Mouse (Mus musculus) heart, embryonic 10.5 days (tissue): Measurements from ENCODE around the gene Stbd1. TPM values are rescaled to one million over a fixed set of nuclear protein-coding genes. Genes with fewer than 3 reads are reported as not detected.

Source experiments
- DNase-seq: peaks from one replicate; pipeline ENCODE4 v3.0.0-alpha.2; 2017; ENCODE audit warnings: low spot score
- H3K27ac ChIP-seq: fragments of 300-500 bp; sonication (generic); 2 replicates; pipeline ENCODE4 v1.5.1; 2016; ENCODE audit warnings: mild to moderate bottlenecking
- H3K27me3 ChIP-seq: fragments of 300-500 bp; sonication (generic); 2 replicates; pipeline ENCODE4 v1.6.1; 2016; ENCODE audit warnings: mild to moderate bottlenecking; ENCODE audit not compliant: poor library complexity, insufficient read depth, severe bottlenecking
- H3K36me3 ChIP-seq: fragments of 300-500 bp; sonication (generic); 2 replicates; pipeline ENCODE4 v1.6.1; 2016; ENCODE audit warnings: mild to moderate bottlenecking, moderate library complexity
- H3K4me1 ChIP-seq: fragments of 300-500 bp; sonication (generic); 2 replicates; pipeline ENCODE4 v1.6.1; 2016; ENCODE audit warnings: mild to moderate bottlenecking
- H3K4me3 ChIP-seq: fragments of 300-500 bp; sonication (generic); 2 replicates; pipeline ENCODE4 v1.5.1; 2016; ENCODE audit warnings: mild to moderate bottlenecking, moderate library complexity
- H3K9me3 ChIP-seq: fragments of 300-500 bp; sonication (generic); 2 replicates; pipeline ENCODE4 v1.6.1; 2016; ENCODE audit warnings: mild to moderate bottlenecking, moderate library complexity
- WGBS: fragments of 180-500 bp; shearing (Covaris S2); methylation state at CpG from one replicate; pipeline ENCODE4 v1.1.7; 2016; 5-methylcytosine and 5-hydroxymethylcytosine counted together
- polyA plus RNA-seq: library from polyadenylated mRNA; unstranded; fragments of >200 nt; fragmentation: Nextera tagmentation; extraction: Ambion mirVana; gene quantifications from 2 replicates; pipeline ENCODE4 v1.2.1, GENCODE M21; 2016

Gene Stbd1
- polyA plus RNA-seq, 1 experiment from 2014 or later = 45.2 TPM

DNA sequence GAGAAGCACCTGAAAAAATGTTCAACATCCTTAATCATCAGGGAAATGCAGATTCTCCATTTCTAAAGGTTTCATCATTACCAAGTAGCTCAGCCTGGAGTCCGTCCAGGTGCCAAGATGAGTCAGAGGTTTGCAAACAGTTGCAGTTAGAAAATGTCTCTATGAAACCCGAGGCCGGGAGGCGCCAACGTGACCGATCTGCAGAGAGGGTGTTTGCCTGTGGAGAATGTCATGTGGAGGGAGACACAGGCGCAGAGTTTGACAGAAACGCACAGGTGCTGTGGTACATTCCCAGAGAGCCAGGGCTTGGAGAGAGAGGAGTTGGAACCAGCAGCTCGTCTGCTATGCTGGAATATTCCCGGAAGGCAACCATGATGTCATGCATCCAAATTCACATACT lies 3.8 kb upstream of the Stbd1 start:
- 80% methylated on average over 10 of the region's 10 CpGs for WGBS
- H3K4me3 ChIP-seq = no peak overlapping the region
- no peaks in the 10 kb centered on the region for H3K9me3 ChIP-seq
- H3K4me1 ChIP-seq = peaks cover 7% of the 10 kb centered on the region; the same call in 1 of the 2 replicates
- peaks cover 9% of the 10 kb centered on the region; the same call in 1 of the 2 replicates for H3K27me3 ChIP-seq
- no peaks in the 10 kb centered on the region for H3K36me3 ChIP-seq
- no peak overlapping the region for H3K27ac ChIP-seq
- DNase-seq = no peak

DNA sequence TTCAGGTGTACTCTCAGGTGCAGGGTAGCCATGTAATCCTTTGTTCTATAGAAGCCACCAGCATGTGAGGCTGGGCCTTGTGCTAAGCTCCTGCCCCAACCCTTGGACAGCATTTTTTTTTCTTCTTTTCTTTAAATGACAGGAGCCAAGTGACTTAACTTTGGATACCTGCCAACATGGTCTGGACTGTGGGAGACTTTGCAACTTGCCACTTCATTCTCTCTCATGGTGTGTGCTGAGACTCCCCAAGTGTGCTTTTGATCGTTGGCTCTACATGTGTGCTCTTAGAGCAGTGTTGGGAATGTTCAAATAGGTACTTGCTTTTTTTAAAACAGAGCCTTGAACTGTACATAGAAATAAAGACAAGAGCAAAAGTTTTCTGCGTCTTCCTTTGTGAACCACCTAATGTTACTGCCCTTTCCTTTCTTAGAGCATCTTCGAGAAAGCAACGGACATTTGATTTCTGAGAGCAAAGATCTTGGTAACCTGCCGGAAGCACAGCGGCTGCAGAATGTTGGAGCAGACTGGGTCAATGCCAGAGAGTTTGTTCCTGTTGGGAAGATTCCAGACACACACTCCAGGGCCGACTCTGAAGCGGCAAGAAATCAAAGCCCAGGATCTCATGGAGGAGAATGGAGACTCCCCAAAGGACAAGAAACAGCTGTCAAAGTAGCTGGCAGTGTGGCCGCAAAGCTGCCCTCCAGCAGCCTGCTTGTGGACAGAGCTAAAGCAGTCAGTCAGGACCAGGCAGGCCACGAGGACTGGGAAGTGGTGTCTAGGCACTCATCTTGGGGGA lies 1.8 kb downstream of the Stbd1 start:
- H3K9me3 ChIP-seq = no peaks in the 10 kb centered on the region
- no peak overlapping the region; the same call in 1 of the 2 replicates for H3K27ac ChIP-seq
- no peak for DNase-seq
- peaks cover 19% of the 10 kb centered on the region; the same call in 1 of the 2 replicates for H3K4me1 ChIP-seq
- H3K4me3 ChIP-seq = peak overlapping the region; percentile 76
- H3K27me3 ChIP-seq = peaks cover 9% of the 10 kb centered on the region; the same call in 1 of the 2 replicates
- H3K36me3 ChIP-seq = peaks cover 16% of the 10 kb centered on the region
- 72% methylated on average over 10 of the region's 10 CpGs for WGBS

DNA sequence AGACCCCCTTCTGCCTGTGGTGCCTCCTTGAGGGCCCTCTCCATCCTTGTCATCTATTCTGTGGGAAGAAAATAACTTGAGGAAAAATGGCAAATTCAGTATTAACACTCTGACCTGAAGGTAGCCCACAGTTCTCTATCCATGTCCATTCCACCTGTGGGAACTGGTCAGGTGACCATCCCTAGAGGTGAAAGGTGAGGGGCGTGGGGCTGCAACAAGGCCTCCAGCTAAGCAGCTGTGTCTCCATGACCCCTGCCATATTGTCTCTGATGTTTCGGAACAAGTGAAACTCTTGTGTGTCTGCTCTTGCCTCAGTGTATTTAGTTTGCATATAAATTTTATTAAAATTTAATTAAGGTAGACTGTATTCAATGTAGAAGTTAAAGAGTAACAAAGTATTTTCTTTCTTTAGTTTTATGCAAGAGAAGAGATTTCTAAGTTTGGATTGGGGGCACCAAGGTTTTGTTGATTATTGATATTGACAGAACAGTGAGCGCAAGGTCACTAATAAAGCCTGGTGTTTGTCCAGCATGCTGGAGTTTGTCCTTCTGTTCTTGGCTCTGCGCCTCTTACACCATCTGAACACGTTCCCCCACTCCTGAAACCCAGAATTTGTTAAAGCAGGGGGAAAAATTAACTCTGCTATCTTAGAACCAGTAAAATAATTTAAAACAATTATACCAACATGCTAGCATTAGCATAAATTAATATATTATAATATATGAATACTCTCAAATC lies 4.8 kb downstream of the Stbd1 start:
- WGBS = 84% methylated on average over 5 of the region's 5 CpGs
- Histone ChIP-seq H3K27me3 (no peaks in the 10 kb centered on the region), H3K4me1 (peaks cover 19% of the 10 kb centered on the region; the same call in 1 of the 2 replicates), H3K27ac (no peak overlapping the region), H3K4me3 (no peak overlapping the region), H3K9me3 (no peaks in the 10 kb centered on the region), H3K36me3 (peaks cover 16% of the 10 kb centered on the region)
- DNase-seq = no peak

DNA sequence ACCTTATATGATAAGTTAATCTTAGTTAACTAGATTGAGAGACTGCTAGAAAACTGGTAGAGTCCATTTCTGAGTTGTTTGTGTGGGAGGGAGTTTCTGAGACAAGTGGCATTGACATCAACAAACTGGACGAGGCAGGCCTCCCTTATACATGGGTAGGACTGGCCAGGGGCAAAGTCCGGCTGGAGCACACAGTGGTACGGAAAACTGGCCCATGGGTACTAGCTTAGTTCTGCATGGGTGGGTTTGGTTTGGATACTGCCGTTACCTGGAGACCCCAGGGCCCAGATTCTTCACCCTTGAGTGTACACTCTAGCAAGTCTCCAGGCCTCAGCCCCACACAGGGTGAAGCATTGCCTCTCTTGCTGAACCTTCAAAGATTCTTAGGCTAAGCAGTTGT lies 9.9 kb downstream of the Stbd1 start:
- no peak for DNase-seq
- WGBS = 88% methylated on average over 4 of the region's 4 CpGs
- no peak overlapping the region for H3K27ac ChIP-seq
- no peaks in the 10 kb centered on the region for H3K27me3 ChIP-seq
- H3K4me3 ChIP-seq = no peak overlapping the region
- no peaks in the 10 kb centered on the region for H3K36me3 ChIP-seq
- no peaks in the 10 kb centered on the region for H3K9me3 ChIP-seq
- no peaks in the 10 kb centered on the region for H3K4me1 ChIP-seq

DNA sequence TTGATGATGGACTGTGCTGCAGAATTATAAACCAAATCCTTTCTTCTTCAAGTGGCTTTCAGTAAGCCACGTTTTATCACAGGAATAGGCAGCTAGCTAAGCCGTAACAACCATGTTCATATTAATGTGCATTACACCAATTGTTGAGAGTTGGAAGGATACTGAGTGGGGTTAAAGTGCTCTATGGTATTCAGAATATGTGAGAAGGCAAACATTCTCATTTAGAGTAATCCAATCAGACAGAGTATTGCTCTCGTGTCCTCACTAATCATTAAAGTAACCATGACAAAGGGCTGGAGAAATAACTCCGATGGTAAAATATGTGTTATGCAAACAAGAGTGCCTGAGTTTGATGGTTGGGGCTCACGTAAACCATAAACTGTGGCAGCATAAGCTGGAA lies 19.0 kb downstream of the Stbd1 start:
- 89% methylated on average over 5 of the region's 5 CpGs for WGBS
- DNase-seq = no peak
- no peak overlapping the region for H3K4me3 ChIP-seq
- H3K27me3 ChIP-seq = no peaks in the 10 kb centered on the region
- H3K9me3 ChIP-seq = no peaks in the 10 kb centered on the region
- no peaks in the 10 kb centered on the region for H3K4me1 ChIP-seq
- no peaks in the 10 kb centered on the region for H3K36me3 ChIP-seq
- H3K27ac ChIP-seq = no peak overlapping the region

DNA sequence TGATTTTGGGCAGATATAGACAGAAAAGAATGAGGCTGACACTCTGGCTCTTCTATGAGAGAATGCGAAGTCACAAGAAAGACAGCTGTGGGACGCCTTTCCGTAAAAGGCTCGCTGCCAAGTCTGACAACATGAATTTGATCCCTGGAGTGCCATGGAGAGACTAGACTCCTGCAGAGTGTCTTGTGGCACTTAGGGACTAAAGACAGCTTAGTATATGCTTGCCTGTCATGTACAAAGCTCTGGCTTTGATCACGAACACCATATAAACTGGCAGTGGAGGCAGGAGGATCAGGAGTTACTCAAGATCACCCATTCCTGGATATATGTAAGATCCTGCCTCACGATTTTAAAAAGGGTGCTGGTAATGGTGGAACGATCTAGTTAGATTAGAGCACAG lies 25.1 kb downstream of the Stbd1 start:
- peak overlapping the region; percentile 78 for H3K27ac ChIP-seq
- H3K9me3 ChIP-seq = no peaks in the 10 kb centered on the region
- H3K36me3 ChIP-seq = no peaks in the 10 kb centered on the region
- no peak overlapping the region for H3K4me3 ChIP-seq
- H3K4me1 ChIP-seq = peaks cover 10% of the 10 kb centered on the region; the same call in 1 of the 2 replicates
- DNase-seq = peak; percentile 88
- 36% methylated on average over 7 of the region's 7 CpGs for whole genome bisulfite sequencing
- H3K27me3 ChIP-seq = no peaks in the 10 kb centered on the region

DNA sequence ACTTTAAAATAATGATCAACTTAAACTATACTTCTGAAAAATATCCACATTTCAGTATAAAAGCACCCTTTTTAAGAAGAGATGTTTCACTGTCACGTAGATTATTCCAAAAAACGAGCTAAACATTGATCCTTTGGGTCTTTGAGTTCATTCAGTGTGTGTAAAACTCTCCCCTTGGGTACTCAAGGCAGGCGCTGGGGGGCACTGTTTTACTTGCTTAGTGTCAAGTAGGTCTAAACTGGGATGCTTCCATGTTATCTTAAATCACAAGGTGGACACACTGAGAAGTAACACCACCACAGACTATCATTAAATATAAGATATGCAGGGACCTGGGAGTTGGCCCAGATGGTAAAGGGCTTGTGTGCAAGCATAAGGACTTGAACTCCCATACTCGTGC lies 30.7 kb downstream of the Stbd1 start:
- 50% methylated on average over 4 of the region's 4 CpGs for WGBS
- Histone ChIP-seq H3K4me3 (no peak overlapping the region), H3K9me3 (no peaks in the 10 kb centered on the region), H3K27me3 (no peaks in the 10 kb centered on the region), H3K4me1 (peaks cover 6% of the 10 kb centered on the region; the same call in 1 of the 2 replicates), H3K36me3 (no peaks in the 10 kb centered on the region), H3K27ac (no peak overlapping the region)
- DNase-seq = no peak

DNA sequence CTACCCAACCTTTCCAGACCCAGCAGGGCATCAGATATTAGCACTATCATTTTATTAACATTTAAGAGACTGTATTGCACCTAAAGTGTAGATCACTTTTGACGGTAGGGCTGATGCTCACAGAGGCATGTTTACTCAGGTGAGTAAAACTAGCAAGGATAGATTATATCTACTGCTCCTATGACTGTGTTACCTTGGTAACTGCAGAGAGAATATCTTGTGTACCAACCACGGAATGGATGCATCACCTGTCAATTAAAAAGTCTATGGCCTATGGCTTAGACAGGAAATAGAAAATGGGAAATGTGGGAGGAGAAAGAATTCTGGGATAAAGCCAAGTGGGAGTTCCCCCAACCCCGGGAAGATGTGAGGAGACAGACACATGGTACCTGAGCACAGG lies 32.1 kb downstream of the Stbd1 start:
- Histone ChIP-seq H3K4me1 (no peaks in the 10 kb centered on the region), H3K27me3 (no peaks in the 10 kb centered on the region), H3K4me3 (no peak overlapping the region), H3K36me3 (no peaks in the 10 kb centered on the region), H3K9me3 (no peaks in the 10 kb centered on the region), H3K27ac (no peak overlapping the region)
- 78% methylated on average over 3 of the region's 3 CpGs for WGBS
- DNase-seq = peak; percentile 2

DNA sequence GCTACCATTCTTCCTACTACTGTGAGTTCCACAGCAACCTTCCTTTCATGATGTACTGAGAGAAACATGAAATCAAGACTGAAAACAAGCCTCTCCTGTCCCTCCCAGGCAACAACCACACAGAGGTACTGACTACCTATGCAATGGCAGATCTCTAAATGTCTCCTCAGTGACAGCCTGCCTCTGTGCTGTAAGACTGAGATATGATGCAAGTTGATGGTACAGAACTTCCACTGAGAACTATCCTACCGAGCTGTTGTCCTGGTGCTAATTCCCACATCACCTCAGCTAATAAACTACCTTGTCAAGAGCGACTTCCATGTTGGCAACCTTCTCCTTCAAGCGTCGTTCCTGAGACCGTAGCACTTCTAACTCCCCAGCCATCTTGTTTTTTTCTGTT lies 33.0 kb downstream of the Stbd1 start:
- Histone ChIP-seq H3K4me1 (no peaks in the 10 kb centered on the region), H3K9me3 (no peaks in the 10 kb centered on the region), H3K27ac (no peak overlapping the region), H3K4me3 (no peak overlapping the region), H3K36me3 (no peaks in the 10 kb centered on the region), H3K27me3 (no peaks in the 10 kb centered on the region)
- 87% methylated on average over 5 of the region's 5 CpGs for WGBS
- peak; percentile 56 for DNase-seq

DNA sequence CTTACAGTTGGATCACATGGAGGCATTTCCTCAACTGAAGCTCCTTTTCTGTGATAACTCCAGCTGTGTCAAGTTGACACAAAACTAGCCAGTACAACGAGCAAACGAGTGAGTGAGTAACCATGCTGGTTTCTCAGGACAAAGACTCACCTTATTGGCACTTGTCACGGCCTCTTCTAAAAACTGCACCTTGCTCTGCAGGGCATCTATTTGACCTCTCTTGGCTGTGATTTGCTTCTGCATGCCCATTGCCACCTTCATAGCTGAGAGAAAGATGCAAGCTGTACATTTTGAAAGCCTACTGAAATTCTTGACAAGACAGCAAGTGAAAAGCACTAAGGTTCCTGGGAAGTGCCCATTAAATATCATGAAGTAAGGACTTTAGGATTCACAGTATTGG lies 38.0 kb downstream of the Stbd1 start:
- peak; percentile 42 for DNase-seq

More for the DNA sequence above, 38.0 kb downstream of the Stbd1 start:
- Histone ChIP-seq H3K4me1 (0 out of 2 replicates have a peak, but pooled peaks cover 3% of the 10 kb centered on the region), H3K9me3 (no peaks in the 10 kb centered on the region), H3K27me3 (no peaks in the 10 kb centered on the region), H3K36me3 (no peaks in the 10 kb centered on the region), H3K27ac (no peak overlapping the region), H3K4me3 (no peak overlapping the region)
- WGBS = 81% methylated on average over 3 of the region's 3 CpGs

Other genes with a start within 250 kb of the Stbd1 start
- 52.8 and 60.8 TPM in 2 replicates for gene Nup54, start 167.8 kb upstream of the Stbd1 start, polyA plus RNA-seq
- 8.3 and 12.1 TPM in 2 replicates for gene Scarb2, start 96.2 kb upstream of the Stbd1 start, polyA plus RNA-seq
- gene Fam47e, start 48.0 kb upstream of the Stbd1 start, polyA plus RNA-seq = not detected in 2 replicates
- 0.87 and 0.90 TPM in 2 replicates for gene Ccdc158, start 72.2 kb downstream of the Stbd1 start, polyA plus RNA-seq
- gene Shroom3, start 80.4 kb downstream of the Stbd1 start, polyA plus RNA-seq = 11.4 and 11.6 TPM in 2 replicates